11 mouse cellular contexts compared by ENCODE assay signal in the genomic region with DNA sequence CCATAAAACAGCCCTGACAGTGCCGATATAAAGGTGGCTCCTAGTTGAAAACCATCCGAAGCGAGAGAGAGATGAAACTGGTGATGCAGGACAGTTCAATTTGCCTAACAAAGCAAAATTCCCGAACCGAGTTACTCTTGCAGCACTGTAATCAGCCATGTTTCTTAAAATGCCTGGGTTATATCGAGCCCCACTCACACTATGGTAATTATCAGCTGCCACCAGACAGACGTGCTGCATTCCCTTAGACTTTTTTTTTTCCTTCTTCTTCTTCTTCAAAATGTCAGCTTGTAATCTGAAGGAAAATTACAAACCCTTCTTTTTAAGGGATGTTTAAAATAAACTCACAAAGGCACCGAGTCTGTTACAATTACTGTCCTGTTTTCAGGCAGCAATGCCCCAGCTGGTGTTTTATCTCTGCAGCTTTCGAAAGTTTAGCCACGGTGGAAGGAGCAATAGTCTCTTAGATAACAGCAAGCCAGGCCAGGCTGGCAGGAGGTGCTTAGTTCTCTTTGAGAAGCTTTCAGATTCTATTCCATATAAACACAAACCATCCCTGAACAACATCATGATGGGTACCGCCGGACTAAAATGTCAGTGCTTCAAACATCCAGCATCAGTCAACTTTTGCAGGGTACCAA.
DNase-seq lines count a peak whose midpoint lies in the region; ATAC-seq and TF ChIP-seq lines count a peak whose summit lies in the region.
"Had no signal": no experiment of that assay in that cellular context is flagged by ENCODE, and none has a peak within 500 bp of the region (broad histone marks: within the 10 kb centered on the region; RNA-seq: fewer than 3 reads in every experiment).

No protein-coding gene starts in this region.

- peak; percentile 77 for DNase-seq in heart, embryonic 10.5 days (ENCODE audit: low spot score)
- no peak for DNase-seq in heart, postnatal 14 days
- DNase-seq in left cerebral cortex, adult 2 months (ENCODE audit: extremely low spot score in 1 of 2, low spot score in 2 of 2): no peak
- no peak for DNase-seq in left cerebral cortex, postnatal 14 days (ENCODE audit: low spot score in 2 of 2)
- no peak for DNase-seq in liver, postnatal 0 days
- DNase-seq in urinary bladder, postnatal 10 days (ENCODE audit: low spot score): no peak
- DNase-seq in adrenal gland, adult 2 months: no peak
- DNase-seq: cerebellum, adult 2 months had no signal

- ATAC-seq in erythroblast, adult 5-6 weeks (replicated peaks; ENCODE audit: low FRiP score, poor library complexity, severe bottlenecking): peak; percentile 91
- peak; percentile 93 for ATAC-seq in liver, postnatal 0 days

- H3K36me3 ChIP-seq in heart, embryonic 10.5 days: no peaks in the 10 kb centered on the region
- H3K36me3 ChIP-seq in liver, postnatal 0 days (replicated peaks; ENCODE audit: insufficient read depth, low read length): no peaks in the 10 kb centered on the region
- H3K36me3 ChIP-seq: embryonic facial prominence, embryonic 15.5 days had no signal

- H3K4me2 ChIP-seq in liver, postnatal 0 days (ENCODE audit: low read depth, low read length): peak overlapping the region; percentile 67
- H3K4me2 ChIP-seq: embryonic facial prominence, embryonic 15.5 days had no signal

- intact Hi-C loops in heart, postnatal 14 days (cut with DNase I): no loop called here
- intact Hi-C loops in left cerebral cortex, adult 2 months (cut with DNase I): loop anchor here (5.0 to 10.0 kb wide), 3 partner anchors 118 to 150 kb away; no protein-coding TSS in a partner anchor
- intact Hi-C loops in left cerebral cortex, postnatal 14 days (cut with DNase I): loop anchor here (10.0 kb wide), 2 partner anchors 120 to 910 kb away; no protein-coding TSS in a partner anchor

- peak overlapping the region; percentile 81 for H3K27ac ChIP-seq in heart, embryonic 10.5 days
- peak overlapping the region; percentile 59 for H3K27ac ChIP-seq in left cerebral cortex, adult 2 months
- H3K27ac ChIP-seq in liver, postnatal 0 days (ENCODE audit: low read depth): peak overlapping the region; percentile 71
- H3K27ac ChIP-seq: embryonic facial prominence, embryonic 15.5 days had no signal

- 16% methylated on average over 12 of the region's 12 CpGs for WGBS in heart, embryonic 10.5 days
- WGBS in liver, postnatal 0 days (ENCODE audit: insufficient replicate concordance): 50% methylated on average over 12 of the region's 12 CpGs

- peak; percentile 87 for TF ChIP-seq EP300 in liver, postnatal 0 days (IDR thresholded peaks at IDR 0.05; ENCODE audit: low read depth)

- no peaks in the 10 kb centered on the region for H3K9me3 ChIP-seq in heart, embryonic 10.5 days
- H3K9me3 ChIP-seq in liver, postnatal 0 days (ENCODE audit: low read length): no peaks in the 10 kb centered on the region
- H3K9me3 ChIP-seq: embryonic facial prominence, embryonic 15.5 days; megakaryocyte, embryonic 14.5 days had no signal

- H3K4me1 ChIP-seq in heart, embryonic 10.5 days: 0 out of 2 replicates have a peak, but pooled peaks cover 5% of the 10 kb centered on the region
- no peaks in the 10 kb centered on the region; the same call in 1 of the 2 replicates for H3K4me1 ChIP-seq in liver, postnatal 0 days (ENCODE audit: insufficient read depth)
- H3K4me1 ChIP-seq: embryonic facial prominence, embryonic 15.5 days had no signal

- H3K4me3 ChIP-seq in heart, embryonic 10.5 days: peak overlapping the region; percentile 51
- no peak overlapping the region for H3K4me3 ChIP-seq in left cerebral cortex, adult 2 months
- H3K4me3 ChIP-seq in liver, postnatal 0 days (ENCODE audit: low read depth, low read length): peak overlapping the region; percentile 29
- H3K4me3 ChIP-seq: embryonic facial prominence, embryonic 15.5 days; megakaryocyte, embryonic 14.5 days had no signal

- no peak for TF ChIP-seq CTCF in left cerebral cortex, adult 2 months (IDR thresholded peaks at IDR 0.05)
- no peak for TF ChIP-seq CTCF in liver, postnatal 0 days (IDR thresholded peaks at IDR 0.05; ENCODE audit: low read depth)

- H3K9ac ChIP-seq in liver, postnatal 0 days (replicated peaks): 0 out of 2 replicates have a peak overlapping the region, but pooled peaks have one; percentile 11
- H3K9ac ChIP-seq: embryonic facial prominence, embryonic 15.5 days had no signal

- H3K27me3 ChIP-seq in heart, embryonic 10.5 days (ENCODE audit: insufficient read depth, poor library complexity, severe bottlenecking): no peaks in the 10 kb centered on the region
- H3K27me3 ChIP-seq in liver, postnatal 0 days (ENCODE audit: insufficient read depth, low read length): no peaks in the 10 kb centered on the region
- H3K27me3 ChIP-seq: embryonic facial prominence, embryonic 15.5 days; megakaryocyte, embryonic 14.5 days had no signal
